Mouse (Mus musculus) right cerebral cortex, postnatal 25 days (tissue): Measurements from ENCODE around the gene Psd4.

Source experiments
- DNase-seq: peaks from one replicate; pipeline ENCODE4 v3.0.0; 2022

The Psd4 gene

DNA sequence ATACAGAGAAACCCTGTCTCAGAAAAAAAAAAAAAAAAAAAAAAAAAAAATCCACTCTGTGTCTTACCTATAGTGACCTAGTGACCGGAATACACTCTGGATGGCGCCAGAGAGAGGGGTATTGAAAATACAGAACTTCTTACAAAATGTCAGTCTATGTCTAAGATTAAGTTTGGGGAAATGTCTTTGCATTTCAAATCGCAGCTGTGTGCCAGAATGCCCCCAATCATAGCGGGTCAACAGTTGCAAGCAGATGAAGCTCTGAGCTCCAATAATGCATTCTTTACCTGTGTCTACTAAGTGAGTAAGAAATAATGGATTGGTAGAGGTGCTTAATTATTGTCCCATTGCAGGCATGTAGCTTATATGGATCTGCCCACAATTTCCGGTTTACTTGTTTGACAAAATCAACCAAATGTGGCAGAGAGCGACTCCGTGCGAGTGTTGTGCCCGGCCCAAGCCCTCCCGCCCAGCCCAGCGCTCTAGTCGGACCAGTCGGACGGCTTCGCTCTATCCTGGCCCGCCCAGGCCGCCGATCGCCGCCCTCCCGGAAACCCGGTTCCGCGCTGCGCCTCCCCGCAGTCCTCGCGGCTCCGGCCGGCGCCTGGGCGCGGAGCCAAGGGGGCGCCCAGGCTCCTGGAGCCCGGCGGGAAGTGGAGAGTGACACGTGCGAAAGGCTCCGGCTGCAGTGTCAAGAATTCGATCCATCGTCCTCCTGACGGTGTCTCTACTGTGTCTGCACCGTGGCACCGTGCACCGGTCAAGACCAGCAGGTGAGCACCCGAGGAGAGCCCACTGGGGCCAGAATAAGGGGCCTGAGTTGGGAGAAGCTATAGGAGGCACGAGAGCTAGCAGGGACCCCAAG, at the start of gene Psd4:
Gene Psd4 (plus strand): TSS at position 551 of the 865 bp plus-strand sequence.
- DNase-seq = peak; percentile 23

DNA sequence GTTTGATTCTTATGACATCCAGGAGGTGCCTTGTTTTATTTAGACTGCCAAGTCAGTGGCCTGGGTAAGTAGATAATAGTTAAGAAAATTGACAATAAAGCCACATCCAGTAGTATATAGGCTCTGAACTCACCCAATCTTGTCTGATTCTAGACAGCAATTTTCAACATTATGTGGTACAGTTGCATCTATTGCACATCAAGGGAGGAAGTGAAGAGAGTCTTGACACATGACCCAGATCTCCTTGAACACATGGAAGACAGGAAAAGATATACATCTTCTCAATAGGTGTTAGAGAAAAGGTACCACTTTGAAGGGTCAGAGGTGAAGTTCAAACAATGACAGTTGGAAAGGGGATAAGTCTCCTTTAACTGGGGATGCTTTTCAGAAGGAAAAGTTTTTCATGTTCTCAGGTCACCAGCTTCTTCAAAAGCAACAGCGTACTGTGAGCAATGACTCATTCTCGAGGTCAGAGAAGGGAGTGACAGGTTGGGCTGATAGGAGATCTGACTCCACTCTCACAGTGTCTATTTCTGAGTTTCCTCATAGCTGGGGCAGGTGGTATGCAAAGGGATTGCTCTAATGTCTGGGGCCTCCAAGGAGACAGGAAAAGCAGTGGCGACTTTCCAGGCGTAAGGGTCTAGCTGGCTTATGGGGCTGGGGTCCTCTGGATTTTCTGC, 49.3 kb upstream of the Psd4 start:
- no peak for DNase-seq

GRCm38 (mm10) chr2:24335333-24335732, 32.0 kb upstream of the Psd4 start:
- no peak for DNase-seq

DNA sequence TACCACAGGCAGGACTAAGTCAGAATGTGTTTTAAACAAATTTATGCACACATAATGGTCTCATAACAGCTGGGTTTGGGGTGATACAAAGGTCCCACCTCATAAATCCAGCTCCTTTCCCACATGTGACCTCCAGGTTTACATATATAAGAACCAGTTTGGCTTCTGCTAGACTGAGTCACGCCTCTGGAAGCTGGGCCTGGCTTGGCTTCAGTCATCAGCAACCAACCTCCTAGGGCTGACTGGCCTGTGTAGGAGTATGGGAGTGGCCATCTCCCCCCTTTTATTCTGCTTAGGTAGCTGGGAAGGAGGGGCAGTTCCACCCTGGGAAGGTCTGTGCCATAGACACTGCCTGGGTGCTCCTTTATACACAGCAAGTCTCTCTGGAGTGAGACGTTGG, 30.8 kb upstream of the Psd4 start, which contains the start of gene Il1rn:
Gene Il1rn (plus strand): TSS at position 309 of the 400 bp plus-strand sequence.
- no peak for DNase-seq

GRCm38 (mm10) chr2:24341395-24341885, 25.9 kb upstream of the Psd4 start:
- no peak for DNase-seq

DNA sequence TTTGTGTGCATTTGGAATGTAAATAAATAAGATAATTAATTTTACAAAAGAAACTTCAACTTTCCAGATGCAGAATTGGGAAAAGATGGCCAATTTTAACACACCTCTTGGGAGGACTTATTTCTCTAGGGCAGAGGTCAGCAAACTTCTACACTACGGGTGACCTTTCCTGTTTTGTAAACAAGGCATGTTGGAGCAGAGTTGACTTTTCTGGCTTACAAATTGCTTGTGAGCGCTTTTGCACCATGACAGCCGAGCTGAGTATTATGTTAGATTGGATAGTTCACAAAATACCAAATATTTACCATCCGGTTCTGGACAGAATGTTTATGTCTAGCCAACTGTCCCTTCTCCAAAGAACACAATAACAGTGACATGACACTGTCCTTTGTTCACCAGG, 22.8 kb upstream of the Psd4 start:
- no peak for DNase-seq

DNA sequence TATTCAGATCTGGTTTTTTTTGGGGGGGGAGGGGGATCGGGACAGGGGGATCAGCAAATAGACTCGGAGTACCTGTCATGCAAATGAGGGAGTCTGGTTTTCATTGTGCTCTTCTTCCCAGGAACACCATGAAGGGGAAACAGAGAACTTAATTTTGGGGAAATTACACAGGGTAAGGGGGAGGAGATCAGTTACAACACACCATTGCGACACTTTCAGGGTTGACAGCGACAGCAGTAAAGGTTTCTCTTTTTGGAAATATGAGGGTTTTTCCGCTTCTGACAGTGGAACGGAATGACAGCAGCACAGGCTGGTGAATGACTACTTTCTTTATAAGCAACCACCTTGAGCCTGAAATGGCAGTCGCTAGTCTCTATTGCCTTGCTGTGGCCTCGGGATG, 22.3 kb upstream of the Psd4 start:
- DNase-seq = no peak

DNA sequence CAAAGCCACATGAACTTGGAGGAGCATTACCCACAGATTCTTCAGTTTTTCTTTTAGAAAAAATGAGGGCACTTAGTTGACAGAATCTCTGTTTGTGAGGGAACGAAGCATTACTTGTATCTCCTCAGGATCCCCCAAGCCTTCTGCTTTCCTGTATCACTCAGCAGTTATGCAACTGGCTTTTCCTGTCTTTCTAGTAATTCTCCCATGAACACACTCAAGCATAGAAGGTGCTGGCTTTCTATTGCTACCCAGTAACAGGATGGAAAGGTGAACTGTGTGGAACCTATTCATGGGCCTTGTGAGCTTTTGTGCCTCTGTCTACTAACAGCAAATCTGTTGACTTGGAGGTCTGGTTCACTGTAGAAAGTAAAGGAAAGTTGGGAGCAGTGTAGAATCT, 19.5 kb upstream of the Psd4 start:
- no peak for DNase-seq

DNA sequence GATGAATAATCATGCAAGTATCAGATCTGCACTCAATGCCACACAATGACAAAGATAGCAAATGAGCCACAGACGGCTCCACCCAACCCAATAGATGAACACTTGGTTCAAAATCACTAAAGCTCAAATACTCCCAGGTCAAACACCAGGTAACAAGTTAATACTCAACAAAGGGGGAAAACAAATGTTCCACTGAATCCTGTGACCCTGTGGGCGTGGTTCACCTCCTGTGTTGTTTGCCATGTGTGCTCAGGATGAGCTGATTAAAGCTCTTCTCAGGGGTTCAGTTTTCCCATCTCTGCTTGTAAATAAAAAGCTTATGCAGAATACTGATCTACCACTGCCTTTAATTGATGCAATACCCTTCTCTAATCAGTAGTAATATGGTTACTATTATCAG, 16.2 kb upstream of the Psd4 start:
- no peak for DNase-seq

- DNase-seq = no peak
Observed at GRCm38 (mm10) chr2:24353042-24353441, 14.3 kb upstream of the Psd4 start.

DNA sequence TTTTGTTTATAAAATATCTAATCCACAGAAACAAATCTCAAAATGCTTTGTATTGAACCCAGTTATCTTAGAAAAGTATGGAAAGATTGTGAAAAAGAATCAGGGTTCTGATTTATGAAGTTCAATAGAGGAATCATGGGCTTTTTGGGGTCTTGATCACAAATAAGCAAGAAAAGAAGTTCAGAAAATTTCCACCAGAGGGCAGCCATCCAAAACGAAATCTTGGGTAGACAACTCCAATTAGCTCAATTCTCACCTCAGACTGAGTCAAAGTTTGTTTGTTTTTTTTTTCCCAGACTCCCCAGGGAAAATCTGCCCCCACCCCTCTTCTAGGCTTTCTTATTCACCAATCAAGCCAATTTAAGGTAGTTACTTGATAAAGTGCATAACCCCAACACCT, 9.7 kb upstream of the Psd4 start:
- DNase-seq = no peak

- DNase-seq = no peak
Observed at GRCm38 (mm10) chr2:24359347-24359746, 8.0 kb upstream of the Psd4 start.

DNA sequence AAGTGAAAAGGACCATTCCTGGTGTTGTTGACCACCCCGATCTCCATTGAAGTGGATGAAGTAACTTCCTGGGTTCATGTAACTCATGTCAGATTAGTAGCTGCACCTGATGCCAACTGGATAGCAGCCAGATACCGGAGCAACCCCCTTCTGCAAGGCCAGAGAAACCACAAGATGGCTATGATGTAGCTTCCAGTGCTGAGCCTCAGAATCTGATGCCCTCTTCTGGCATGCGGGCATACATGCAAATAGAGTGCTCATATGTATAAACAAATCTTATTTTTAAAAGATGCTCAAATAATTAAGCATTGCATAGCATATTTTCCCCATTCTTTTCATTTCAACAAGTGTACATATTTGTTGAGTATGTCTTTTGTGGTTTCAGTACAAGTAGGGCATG, 3.6 kb upstream of the Psd4 start:
- DNase-seq = no peak

- no peak for DNase-seq
Observed at GRCm38 (mm10) chr2:24366214-24366975, 985 bp upstream of the Psd4 start.

DNA sequence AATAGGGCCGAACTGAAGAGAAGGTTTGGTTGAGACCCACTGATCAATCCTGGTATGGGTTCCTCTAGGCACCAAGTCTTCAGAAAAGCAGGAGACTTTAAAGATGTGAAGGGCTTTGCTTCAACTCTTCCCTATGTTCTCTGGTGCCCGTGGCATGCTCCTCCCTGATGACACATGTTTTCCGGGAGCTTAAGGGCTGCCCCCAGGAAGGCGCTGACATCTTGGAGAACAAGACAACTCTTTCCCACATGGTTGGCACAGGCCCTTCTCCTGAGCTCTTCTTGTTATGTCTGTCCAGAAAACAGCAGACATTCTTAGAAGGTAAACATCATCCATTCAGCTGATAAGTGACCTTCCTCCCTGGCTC, 498 bp downstream of the Psd4 start:
- no peak for DNase-seq

- no peak for DNase-seq
Observed at GRCm38 (mm10) chr2:24378747-24379450, 11.5 kb downstream of the Psd4 start.

- DNase-seq = no peak
Observed at GRCm38 (mm10) chr2:24382456-24383230, 15.3 kb downstream of the Psd4 start.

- DNase-seq = no peak
Observed at GRCm38 (mm10) chr2:24383636-24384035, 16.3 kb downstream of the Psd4 start.

GRCm38 (mm10) chr2:24384393-24384792, 17.0 kb downstream of the Psd4 start:
- DNase-seq = no peak

DNA sequence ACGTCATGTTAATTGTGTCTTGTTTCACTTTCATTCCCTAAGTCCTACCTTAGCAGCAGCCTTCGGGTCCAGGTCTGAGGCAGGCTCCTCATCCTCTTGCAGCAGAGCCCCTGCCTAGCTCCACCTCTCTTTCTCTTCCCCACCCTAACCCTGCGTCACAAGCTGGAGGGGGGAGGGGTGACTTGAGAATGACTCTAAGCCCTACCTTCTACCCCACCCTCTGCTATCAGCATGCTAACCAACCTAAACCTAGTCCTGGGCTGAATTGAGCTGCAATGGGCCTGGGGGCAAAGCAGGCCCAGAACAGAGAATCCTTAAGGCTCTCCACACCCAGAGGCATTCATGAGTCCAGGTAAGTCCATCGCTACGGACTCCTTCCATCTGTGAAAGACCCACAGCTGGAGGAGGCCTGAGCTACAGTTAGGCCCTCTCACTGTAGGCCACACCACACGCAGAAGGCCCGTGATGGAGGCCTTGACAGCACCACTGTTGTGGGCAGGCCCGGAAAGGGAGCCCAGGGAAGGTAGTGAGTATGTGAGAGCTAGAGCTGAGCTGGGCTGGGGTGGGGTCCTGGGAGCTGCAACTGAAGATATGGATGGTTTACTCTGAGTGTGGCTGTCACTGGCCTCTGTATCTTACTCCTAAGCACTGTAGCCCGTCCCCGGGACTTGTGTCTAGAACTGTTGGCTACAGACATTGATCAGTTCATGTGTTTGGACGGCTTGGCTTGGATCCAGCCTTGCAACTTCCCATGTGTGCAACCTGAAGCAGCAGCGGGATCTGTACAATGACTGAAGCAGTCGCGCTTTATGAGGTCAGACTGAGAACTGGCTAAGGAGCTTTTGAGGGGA, 18.0 kb downstream of the Psd4 start:
- DNase-seq = no peak
